Mouse (Mus musculus): ENCODE measurements at regions not wholly inside any gene's neighbourhood (a gene's known extent, or its start where the extent isn't known, plus 50 kb on each side); places are given as distances from the start of the nearest gene placed in this dataset.

DNA sequence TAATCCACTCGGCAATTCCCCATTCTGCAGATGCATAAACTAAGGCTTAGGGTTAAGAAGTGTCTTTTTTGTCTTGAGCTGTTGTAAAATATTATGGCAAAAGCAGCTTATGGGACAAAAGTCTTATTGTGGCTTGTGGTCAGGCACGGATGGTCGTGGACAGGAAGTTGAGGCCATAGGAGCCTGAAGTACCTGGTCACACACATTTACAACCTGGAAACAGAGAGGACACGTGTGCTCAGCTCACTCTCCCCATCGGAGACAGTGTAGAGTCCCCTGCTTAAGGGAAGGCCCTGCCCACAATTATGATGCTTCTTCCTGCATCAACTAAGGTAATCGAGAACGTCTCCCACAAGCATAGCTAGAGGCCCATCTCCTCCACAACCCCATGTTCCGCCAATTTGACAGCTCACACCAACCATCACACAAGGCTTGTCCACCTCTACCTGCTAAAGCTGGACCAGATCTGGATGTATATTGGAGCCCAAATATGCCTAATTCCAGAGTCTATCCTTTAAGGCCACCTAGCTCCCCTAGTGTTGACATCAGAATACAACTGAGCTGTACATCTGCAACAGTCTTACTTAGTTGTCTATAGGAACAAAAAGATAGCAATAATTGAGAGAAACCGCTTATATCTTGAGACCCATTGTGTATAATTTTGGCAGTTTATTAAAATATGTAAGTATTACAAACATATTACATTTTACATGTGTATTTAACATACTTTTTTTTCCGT, 89.0 kb downstream of the Dyrk2 start:
- no peak for TF ChIP-seq POLR2A (IDR thresholded peaks at IDR 0.05; ENCODE audit: low read depth, low read length)
- no peak for TF ChIP-seq CTCF (IDR thresholded peaks at IDR 0.05; ENCODE audit: extremely low read depth, insufficient read length, insufficient replicate concordance, low read depth, low read length)
